Mouse (Mus musculus): ENCODE measurements around the gene Igsf23.
"Not testable (repeated sequence)": the region's sequence is repeated elsewhere in the genome, so short reads cannot be mapped to it uniquely, and the experiment has no call there.

Gene Igsf23

DNA sequence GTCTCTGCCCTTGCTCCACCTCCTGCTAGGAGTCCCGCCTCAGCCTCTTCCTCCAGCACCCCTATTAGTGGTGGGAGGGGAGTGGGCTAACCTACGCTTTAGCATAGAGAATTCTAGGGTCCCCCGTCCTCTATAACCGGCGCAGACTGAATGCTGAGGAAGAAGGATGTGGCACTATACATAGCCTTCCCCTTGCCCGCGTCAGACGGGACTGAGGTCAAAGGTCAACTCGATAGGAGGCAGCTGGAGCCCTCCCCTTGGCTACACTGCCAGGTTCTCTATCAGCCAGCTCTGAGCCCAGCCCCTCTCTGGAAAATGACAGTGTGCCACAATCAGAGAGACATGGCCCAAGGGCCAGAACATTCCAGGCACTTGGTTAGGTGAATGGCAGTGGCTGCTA is at the start of gene Igsf23:
Gene Igsf23, minus strand, starts transcription at position 168 of the 400 bp plus-strand sequence.
- in situ Hi-C loops (cut with MseI, MboI) = loop anchor here in 1 of 2 experiments (5.0 kb wide), 1 partner anchor 38 kb away; no protein-coding TSS in a partner anchor

DNA sequence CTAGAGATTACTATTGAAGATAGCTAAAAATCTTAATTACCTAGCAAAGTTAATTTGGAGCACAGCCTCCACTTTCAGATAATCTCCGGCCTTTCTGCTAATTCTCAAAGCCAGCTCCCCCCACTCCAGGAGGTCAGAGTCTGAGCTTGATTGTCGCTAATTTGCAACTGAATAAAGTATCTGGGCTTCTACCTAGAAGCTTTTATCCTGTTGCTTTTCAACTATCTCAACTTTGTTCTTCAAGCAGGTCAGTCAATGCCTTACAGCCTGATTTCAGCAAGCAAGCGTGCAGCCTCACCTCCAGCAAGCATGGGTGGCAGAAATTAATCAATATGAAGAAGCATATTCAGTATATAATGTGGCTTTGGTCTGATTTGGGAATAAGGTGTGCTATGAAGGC is 46.2 kb upstream of the Igsf23 start:
- in situ Hi-C loops (cut with MseI, MboI) = not testable (repeated sequence)

DNA sequence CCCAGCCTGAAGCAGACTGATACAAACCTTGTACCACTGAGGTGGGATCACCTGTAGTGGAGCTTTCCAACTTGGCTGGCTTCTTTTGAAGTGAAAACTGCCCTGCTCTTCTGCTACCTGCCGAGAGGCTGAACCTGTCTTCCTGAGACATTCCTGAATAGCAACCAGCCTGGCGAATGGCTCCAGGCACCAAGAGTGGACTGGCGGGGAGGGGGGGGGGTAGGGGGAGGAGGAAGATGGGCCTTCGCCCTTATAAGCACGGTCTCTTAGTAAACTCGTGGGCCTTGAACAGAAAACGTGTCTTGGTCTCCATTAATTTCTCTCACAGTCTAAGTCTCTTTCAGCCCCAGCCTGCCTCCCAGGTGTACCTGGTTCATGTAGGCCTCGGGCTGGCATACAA is 40.6 kb upstream of the Igsf23 start, which contains the start of gene Nlrp9b:
Gene Nlrp9b, plus strand, starts transcription at position 301 of the 400 bp plus-strand sequence.
- in situ Hi-C loops (cut with MseI, MboI) = not testable (repeated sequence)

DNA sequence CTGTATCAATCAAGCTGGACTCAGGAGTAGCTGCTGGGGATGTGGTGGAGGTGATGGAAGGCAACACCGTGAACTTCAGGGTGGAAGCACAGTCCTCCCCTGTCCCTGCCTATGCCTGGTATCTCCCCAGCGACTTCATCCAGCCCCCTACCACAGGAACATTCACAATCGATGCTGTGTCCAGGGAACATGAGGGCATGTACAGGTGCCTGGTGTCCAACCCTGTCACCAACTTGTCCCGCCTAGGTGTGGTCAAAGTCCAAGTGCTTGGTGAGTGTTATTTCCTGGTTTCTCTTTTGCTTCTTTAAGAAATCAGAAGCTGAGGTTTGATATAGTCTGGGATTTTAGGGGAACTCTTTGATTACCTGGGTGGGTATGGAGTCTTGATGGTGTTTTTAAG is 21.0 kb upstream of the Igsf23 start:
- in situ Hi-C loops (cut with MseI, MboI) = no loop called here

DNA sequence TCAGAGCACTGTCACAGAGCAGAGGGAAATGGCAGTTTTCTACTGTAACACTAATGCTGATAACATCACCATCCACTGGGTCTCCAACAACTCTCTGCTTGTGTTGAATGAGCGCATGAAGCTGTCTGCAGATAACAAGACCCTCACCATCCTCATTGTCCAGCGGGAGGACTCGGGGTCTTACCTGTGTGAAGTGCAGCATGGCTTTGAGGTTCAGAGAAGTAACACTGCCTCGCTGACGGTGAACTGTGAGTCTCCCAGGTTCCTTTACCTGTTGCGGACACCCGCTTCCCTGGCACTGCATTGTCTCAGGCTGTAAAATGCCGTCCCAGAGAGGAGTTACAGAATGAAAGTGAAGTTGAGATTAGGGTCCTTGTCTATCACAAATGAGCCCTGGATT is 19.6 kb upstream of the Igsf23 start:
- in situ Hi-C loops (cut with MseI, MboI) = no loop called here

DNA sequence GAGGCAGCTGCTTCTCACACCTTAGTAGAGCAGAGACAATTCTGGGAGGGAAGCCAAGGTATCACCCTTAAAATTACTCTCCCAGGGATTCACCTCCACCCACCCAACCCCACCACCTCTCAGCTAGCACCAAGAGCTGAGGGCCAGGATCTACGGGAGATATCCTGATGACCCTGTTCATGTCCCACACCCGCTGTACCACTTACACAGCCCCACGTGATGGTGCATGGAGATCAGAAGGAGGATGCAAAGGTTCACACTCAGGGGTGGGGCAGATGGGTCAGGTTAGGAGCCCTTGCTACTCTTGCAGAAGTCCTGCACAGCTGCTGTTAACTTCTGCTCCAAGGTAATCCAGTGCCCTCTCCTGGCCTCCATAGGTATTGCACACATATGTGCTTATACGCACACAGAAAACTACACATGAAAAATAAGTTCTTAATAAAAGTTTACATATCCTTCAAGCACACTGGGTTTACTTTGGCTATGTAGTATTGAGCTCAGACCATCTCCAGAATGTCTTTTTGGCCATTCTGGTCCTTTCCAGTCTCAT is 19.1 kb upstream of the Igsf23 start:
- in situ Hi-C loops (cut with MseI, MboI) = no loop called here

DNA sequence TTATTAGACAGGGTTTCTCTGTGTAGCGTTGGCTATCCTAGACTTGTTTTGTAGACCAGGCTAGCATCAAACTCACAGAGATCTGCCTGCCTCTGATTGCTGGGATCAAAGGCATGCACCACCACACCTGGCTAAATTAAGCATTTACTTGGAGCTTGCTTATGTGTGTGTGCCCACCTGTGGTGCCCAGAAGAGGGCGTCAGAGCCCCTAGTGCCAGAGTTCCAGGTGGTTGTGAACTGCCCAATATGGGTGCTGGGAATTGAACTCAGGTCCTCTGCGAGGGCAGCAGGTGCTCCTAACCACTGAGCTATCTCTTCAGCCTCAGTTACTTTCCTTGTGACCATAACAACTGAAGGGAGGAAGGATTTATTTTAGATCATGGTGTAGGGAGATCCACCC is 18.6 kb upstream of the Igsf23 start:
- in situ Hi-C loops (cut with MseI, MboI) = no loop called here

DNA sequence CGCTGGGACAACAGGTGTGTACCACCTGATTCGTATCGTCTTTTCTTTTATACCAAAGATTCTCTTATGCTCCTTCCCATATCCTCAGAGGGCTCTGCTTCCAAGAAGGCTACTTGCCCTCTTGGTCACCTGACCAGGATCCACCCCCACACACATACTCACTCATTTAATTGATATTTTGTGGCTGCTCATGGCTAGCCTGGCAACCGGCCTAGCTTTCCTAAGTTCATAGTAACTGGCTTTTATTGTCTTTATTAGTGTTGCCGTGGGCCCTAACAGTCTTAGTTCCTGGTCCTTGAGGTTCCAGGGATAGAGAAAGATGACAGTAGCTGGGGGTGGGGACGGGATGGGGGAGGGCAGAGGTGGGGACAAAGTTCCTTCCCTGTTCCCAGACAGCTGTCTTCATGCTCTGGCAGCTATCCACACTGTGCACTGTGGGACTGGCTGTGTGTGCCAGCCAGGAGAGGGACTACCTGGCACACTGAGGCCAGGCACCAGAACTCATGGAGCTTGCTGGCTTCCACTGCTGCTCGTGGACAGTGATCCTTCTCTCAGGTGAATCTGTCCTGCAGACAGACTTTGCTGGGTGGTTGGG is 14.5 kb upstream of the Igsf23 start, which contains the start of gene Ceacam20:
Gene Ceacam20, plus strand, starts transcription at position 428 of the 595 bp plus-strand sequence.
- in situ Hi-C loops (cut with MseI, MboI) = no loop called here

DNA sequence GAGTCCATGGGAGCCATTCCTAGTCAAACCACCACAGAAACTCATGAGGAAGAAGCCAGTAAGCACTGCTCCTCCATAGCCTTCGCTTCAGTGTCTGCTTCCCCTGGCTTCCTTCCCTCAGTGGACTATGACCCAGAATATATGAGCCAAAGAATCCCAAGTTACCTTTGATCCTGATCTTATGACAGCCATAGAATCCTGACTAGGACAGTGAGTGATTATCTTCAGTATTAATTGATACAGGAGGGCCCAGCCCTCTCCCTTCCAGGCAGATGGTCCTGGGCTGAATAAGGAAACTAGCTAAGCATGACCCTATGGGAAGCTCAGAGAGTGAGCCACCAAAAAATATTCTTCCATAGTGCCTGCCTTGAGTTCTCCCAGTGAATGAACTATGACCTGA is 11.9 kb upstream of the Igsf23 start:
- in situ Hi-C loops (cut with MseI, MboI) = no loop called here

DNA sequence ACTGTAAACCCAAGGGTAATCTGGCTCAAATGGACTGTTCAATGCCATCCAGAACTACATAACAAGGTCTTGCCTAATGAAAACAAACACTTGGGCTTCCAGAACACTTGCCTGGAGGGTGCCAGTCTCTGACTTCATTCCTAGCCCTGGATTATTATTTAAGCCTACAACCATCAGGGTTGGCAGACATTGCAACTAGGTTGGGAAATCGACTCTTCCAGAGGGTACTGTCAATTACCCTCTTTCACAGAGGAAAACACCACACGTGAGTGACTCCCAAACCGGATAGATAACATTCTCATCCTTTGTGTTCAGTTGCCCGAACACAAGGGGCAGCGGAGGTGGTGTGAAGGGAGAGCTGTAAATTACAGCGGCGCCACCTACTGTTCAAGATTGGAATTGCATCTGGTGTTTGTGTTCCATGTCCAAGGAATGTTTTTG is 5.8 kb upstream of the Igsf23 start:
- in situ Hi-C loops (cut with MseI, MboI) = loop anchor here in 1 of 2 experiments (5.0 kb wide), 1 partner anchor 44 kb away; no protein-coding TSS in a partner anchor

DNA sequence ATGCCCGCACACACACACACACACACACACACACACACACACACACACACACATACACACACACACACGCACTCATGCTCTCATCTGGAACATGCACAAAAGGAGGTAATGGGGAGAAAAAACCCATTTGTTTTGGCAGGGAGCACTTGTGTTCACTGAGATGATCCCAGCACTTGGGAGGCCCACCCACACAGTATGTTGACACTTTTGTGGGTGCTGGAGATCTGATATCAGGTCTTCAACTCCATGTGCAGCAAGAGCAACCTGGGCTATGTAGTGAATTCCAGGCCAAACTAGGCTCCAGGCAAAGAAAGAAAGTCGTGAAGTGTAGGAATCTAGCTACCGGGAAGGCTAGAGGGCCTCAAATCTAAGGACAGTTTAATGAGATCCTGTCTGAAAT is 5.3 kb upstream of the Igsf23 start:
- in situ Hi-C loops (cut with MseI, MboI) = loop anchor here in 1 of 2 experiments (5.0 kb wide), 1 partner anchor 44 kb away; no protein-coding TSS in a partner anchor

DNA sequence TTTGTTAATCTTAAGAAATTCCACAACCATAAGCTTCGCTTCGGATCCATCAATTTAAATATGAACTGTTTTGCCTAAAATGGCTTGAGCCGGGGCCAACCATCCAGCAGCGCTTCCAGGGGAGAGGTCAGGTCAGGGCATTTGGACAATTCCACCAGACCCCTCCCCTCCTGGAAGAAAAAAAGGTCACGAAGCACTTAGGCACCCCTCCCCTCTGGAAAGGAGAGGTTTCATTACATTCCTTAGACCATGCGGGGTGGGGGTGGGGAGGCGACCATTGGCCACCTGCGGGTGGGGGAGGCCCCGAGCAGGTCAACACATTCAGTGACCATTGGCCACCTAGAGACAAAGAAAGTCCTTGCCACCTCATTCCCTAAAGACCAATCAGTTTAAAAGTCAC is 2.5 kb upstream of the Igsf23 start:
- in situ Hi-C loops (cut with MseI, MboI) = loop anchor here in 1 of 2 experiments (5.0 kb wide), 1 partner anchor 41 kb away; no protein-coding TSS in a partner anchor

DNA sequence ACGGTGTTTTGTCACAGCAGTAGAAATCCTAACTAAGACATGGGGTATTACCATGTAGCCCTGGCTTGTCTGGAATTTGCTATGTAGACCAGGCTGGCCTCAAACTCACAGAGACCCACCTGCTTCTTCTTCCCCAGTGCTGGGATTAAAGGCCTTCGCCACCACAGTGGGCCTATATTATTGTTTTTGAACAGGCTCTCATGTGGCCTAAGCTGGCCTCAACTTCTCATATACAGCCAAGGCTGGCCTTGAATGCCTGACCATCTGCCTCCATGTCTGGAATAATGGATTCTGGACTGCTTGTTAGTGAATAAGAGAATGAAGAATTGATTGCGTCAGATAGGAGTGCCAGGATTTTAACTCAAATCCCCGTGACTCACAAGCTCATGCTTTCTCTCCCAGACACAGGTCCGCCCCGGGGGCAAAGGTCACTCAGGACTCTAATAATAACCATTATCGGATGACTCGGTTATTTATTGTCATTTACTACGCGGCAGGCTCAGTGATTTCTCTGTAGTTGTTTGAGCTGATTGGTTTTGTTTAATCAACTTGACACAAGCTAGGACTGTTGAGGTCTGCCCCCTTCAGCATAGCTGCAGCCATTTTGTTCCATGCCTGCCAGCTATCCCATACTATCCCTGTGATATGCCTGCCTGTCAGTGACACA is 1.9 kb upstream of the Igsf23 start:
- in situ Hi-C loops (cut with MseI, MboI) = loop anchor here in 1 of 2 experiments (5.0 kb wide), 1 partner anchor 40 kb away; no protein-coding TSS in a partner anchor

DNA sequence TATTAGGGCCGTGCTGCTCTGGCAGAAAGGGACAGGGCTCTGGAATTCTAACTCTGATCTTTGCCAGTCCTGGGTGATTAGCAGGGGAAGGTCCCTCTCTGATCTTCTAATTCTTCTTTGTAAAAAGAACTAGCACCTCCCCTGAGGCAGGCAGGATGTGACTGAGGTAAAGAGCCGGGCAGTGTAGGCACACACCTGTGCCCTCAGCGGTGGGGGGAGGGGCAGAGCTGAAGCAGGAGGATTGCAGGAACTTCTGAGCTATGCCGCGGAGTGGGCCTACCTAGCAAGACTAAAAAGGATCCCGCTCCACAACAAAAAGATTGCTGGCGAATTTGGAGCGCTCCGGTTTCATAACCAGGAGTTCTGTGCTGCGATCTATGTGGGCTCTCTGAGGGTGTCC is 560 bp downstream of the Igsf23 start:
- in situ Hi-C loops (cut with MseI, MboI) = loop anchor here in 1 of 2 experiments (5.0 kb wide), 1 partner anchor 38 kb away; no protein-coding TSS in a partner anchor

DNA sequence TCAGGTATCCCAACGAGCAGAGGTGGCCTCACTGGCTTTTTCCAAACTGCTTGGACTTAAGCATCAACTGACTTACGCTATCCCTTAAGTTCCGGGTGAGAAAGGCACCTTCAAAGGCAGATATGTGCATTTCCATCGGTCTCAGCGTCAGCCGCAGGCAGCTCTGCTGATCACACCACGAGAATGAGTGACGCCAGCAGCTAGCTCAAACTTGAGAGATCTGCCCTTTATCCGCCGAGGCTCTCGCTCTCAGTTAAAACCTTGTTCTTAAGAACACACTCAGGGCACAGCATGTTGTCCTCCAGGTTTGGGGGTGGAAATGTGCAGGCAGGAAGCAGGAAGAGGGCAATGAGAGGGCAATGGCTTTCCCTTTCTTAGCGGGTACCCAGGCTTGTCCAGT is 1.6 kb downstream of the Igsf23 start:
- in situ Hi-C loops (cut with MseI, MboI) = no loop called here

DNA sequence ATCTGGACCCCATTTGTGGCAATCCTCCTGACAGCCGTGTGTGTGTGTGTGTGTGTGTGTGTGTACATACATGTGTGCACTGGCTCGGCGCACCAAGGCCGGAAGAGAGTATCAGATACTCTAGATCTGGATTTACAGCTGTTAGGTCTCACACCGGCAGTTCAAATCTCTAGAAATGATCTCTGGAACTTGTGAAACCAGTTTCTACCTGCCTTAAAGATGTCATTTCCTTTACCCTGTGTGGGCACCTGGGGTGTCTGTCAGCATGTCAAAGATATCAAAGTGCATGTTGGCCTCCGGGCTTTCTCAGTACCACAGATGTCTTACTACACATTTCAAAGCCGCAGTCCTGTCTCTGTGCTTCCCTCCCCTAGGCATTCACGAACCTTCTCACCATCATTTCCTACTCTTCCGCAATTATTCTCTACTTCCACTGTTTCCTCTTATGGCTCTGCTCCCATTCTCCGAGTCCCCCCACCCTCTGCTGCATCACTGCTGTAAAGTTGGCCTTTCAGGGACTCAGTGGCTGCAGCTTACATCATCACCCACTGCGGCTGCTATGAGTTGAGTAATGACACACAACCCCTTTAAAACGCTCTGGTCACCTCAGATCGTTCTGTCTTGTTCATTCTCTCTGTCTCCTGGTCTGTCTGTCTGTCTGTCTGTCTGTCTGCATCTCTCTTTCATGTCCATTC is 4.6 kb downstream of the Igsf23 start:
- in situ Hi-C loops (cut with MseI, MboI) = no loop called here

DNA sequence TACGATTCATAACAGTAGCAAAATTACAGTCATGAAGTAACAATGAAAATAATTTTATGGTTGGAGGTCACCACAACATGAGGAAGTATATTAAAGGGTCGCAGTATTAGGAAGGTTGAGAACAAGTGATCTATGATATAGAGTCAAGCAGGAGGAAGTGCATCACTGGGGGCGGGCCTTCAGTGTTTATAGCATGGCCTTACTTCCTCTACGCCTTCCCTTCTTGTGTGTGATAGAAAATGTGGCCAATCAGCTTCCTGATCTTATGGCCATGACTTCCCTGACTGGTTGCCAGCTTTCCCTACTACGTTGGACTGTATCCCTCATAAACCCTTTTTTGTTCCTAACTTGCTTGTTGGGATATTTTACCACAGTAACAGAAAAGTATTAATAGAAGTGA is 5.4 kb downstream of the Igsf23 start:
- in situ Hi-C loops (cut with MseI, MboI) = no loop called here

DNA sequence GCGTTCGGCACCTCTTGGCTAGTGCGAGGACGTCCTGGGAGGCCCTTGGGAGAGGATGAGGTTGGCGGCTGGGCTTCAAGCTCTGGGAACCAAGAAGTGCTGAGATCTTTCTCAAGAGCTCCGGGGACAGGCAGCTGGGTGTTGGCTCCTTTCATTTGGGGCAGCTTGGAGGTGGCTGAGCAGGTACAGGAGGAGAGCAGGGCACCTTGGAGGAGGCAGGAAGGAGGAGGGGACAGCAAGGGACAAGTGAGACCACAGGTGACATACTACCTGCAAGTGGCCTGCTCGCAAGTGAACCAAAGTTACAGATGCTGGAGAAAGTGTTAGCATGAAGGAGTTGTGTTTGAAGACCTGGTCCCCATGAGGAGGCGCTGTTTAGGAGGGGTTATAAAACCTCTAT is 5.8 kb downstream of the Igsf23 start:
- in situ Hi-C loops (cut with MseI, MboI) = no loop called here

DNA sequence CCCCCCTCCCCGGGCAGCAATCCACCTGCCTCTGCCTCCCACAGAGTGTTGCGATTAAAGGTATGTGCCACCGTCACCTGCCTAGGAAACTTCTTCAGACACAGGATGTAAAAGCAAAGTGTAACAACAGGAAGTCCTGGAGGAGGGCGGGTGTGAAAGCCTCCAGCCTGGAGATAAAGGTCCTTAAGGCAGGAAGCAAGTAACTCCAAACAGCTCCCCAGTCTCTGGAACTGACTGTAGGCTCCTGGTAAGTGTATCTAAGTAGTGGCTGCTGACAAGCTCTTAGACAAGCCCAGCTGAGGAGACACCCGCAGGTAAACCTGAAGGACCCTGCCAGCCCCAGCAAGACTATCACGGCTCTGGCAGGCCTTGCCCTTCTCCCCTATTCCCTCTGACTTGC is 10.3 kb downstream of the Igsf23 start:
- in situ Hi-C loops (cut with MseI, MboI) = no loop called here

DNA sequence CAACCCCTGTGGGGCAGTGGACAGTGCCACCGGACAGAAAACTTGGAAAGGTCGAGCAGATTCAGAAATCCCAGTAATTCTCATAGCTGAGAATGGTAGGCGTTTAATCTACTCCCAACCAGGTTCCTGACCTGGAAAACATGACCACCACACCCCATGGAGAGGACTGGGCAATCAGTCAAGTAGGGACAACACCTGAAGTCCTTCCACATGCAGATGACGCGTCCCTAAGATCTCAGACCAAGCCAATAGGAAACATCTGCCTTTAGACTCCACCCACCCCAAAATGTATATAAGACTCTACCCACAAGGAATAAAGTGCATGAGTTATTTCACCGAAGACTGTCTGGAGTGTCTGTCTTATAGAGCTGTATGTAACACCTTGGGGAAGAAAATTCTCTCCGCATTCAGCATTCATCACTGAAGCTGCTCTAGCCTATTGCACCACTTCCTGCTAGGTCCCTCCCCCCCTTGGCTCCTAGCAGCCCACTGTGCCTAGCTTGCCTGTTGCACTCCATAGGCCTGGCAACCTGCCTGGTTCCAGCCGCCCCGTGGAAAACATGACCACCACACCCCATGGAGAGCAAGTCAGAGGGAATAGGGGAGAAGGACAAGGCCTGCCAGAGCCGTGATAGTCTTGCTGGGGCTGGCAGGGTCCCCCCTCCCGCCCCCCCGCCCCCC is 10.9 kb downstream of the Igsf23 start:
- in situ Hi-C loops (cut with MseI, MboI) = no loop called here

DNA sequence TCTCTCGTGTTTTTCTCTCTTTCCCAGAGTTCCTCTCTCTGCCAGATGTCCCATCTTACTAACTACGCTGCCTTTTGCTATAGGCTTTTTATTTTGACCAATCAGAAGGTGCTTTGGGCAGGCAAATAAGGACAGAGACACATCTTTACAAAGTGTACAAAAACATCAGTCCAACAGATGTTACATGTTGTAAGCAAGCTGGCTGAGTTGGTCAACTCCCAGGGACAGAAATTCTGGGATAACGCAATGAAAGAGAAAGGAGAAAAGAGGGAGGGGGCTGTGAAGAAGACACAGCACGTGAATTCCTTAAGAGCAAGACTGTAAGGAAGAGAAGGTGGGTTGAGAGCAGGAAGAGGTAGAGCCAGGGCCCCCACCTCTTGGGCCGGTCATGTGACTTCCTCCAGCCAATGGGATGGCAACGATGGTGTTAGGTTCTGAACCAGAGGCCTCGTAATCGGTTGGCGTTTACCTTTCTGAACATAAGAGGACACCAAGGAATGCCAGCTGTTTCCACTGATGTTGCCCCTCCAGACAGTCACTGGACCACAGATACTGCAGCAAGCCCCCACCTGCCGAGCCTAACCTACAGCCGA is 13.2 kb downstream of the Igsf23 start:
- in situ Hi-C loops (cut with MseI, MboI) = no loop called here
